Mouse (Mus musculus) neural tube, embryonic 11.5 days (tissue): Measurements from ENCODE around the gene Prf1. TPM values are rescaled to one million over a fixed set of nuclear protein-coding genes. Genes with fewer than 3 reads are reported as not detected.

Source experiments
- polyA plus RNA-seq: library from polyadenylated mRNA; unstranded; fragments of >200 nt; fragmentation: Nextera tagmentation; extraction: Ambion mirVana; gene quantifications from 2 replicates; pipeline ENCODE4 v1.2.1, GENCODE M21; 2014

Prf1 gene
- polyA plus RNA-seq, 1 experiment from 2014 or later: not detected

Other genes starting within 250 kb of the Prf1 start
- gene Pcbd1, start 208.5 kb upstream of the Prf1 start, polyA plus RNA-seq: 26.0 and 26.1 TPM in 2 replicates
- gene Sgpl1, start 150.1 kb upstream of the Prf1 start, polyA plus RNA-seq: 95.9 and 98.0 TPM in 2 replicates
- gene Tbata, start 125.9 kb upstream of the Prf1 start, polyA plus RNA-seq: not detected in 2 replicates
- gene Adamts14, start 24.4 kb upstream of the Prf1 start, polyA plus RNA-seq: 0.34 and 0.70 TPM in 2 replicates
- gene Pald1, start 85.7 kb downstream of the Prf1 start, polyA plus RNA-seq: 26.4 and 27.2 TPM in 2 replicates
- not detected in 2 replicates for gene Nodal, start 120.1 kb downstream of the Prf1 start, polyA plus RNA-seq
- 27.3 and 34.8 TPM in 2 replicates for gene Eif4ebp2, start 154.8 kb downstream of the Prf1 start, polyA plus RNA-seq
- gene Lrrc20, start 178.0 kb downstream of the Prf1 start, polyA plus RNA-seq: 10.3 and 12.4 TPM in 2 replicates